ENCODE assay signal across 15 mouse cellular contexts in genomic region chr15:92743624-92744023, GRCm38 (mm10).
DNase-seq lines count a peak whose midpoint lies in the region; ATAC-seq and TF ChIP-seq lines count a peak whose summit lies in the region.
"Had no signal": no experiment of that assay in that cellular context is flagged by ENCODE, and none has a peak within 500 bp of the region (broad histone marks: within the 10 kb centered on the region; RNA-seq: fewer than 3 reads in every experiment).

No protein-coding gene starts in this region.

- no peak for TF ChIP-seq POLR2A in brain, embryonic 14.5 days (IDR thresholded peaks at IDR 0.05; ENCODE audit: borderline replicate concordance, extremely low read depth, insufficient read depth, insufficient read length, poor library complexity, severe bottlenecking)

- no peaks in the 10 kb centered on the region for H3K9me3 ChIP-seq in hindbrain, embryonic 12.5 days (replicated peaks)
- no peaks in the 10 kb centered on the region for H3K9me3 ChIP-seq in hindbrain, embryonic 10.5 days
- no peaks in the 10 kb centered on the region for H3K9me3 ChIP-seq in forebrain, embryonic 15.5 days
- H3K9me3 ChIP-seq in midbrain, postnatal 0 days (ENCODE audit: low read length) = no peaks in the 10 kb centered on the region
- H3K9me3 ChIP-seq: heart, embryonic 13.5 days; limb, embryonic 15.5 days had no signal

- ATAC-seq in hindbrain, embryonic 12.5 days (ENCODE audit: low FRiP score) = peak; percentile 63
- ATAC-seq in forebrain, embryonic 15.5 days (replicated peaks) = peak; percentile 84
- no peak for ATAC-seq in midbrain, postnatal 0 days (ENCODE audit: low FRiP score)
- no peak for ATAC-seq in activated CD4-positive, CD25-positive, alpha-beta regulatory T cell, adult 4 months

- no peak for TF ChIP-seq CTCF in brain, embryonic 14.5 days (IDR thresholded peaks at IDR 0.05; ENCODE audit: borderline replicate concordance, extremely low read depth, insufficient read depth, insufficient read length)
- no peak for TF ChIP-seq CTCF in midbrain, postnatal 0 days (IDR thresholded peaks at IDR 0.05)

- WGBS in hindbrain, embryonic 12.5 days = 51% methylated on average over 6 of the region's 6 CpGs
- WGBS in hindbrain, embryonic 10.5 days = 86% methylated on average over 6 of the region's 6 CpGs
- WGBS in forebrain, embryonic 15.5 days = 5% methylated on average over 6 of the region's 6 CpGs
- 28% methylated on average over 6 of the region's 6 CpGs for WGBS in midbrain, postnatal 0 days

- H3K27ac ChIP-seq in hindbrain, embryonic 12.5 days = no peak overlapping the region
- no peak overlapping the region for H3K27ac ChIP-seq in hindbrain, embryonic 10.5 days
- H3K27ac ChIP-seq in forebrain, embryonic 15.5 days (replicated peaks) = peak overlapping the region; percentile 41
- 0 out of 2 replicates have a peak overlapping the region, but pooled peaks have one; percentile 32 for H3K27ac ChIP-seq in midbrain, postnatal 0 days (ENCODE audit: low read depth, low read length)
- H3K27ac ChIP-seq: heart, embryonic 13.5 days; limb, embryonic 15.5 days had no signal

- DNase-seq in hindbrain, embryonic 10.5 days (ENCODE audit: low spot score) = no peak
- DNase-seq in brain, embryonic 14.5 days (ENCODE audit: low read depth) = peak; percentile 96
- peak; percentile 85 for DNase-seq in midbrain, postnatal 0 days (ENCODE audit: low spot score)
- no peak for DNase-seq in adrenal gland, postnatal 36 days
- DNase-seq in ovary, postnatal 36 days (ENCODE audit: low spot score) = no peak
- DNase-seq: cerebellum, adult 11 months; gastrocnemius, postnatal 25 days; kidney, adult 9 months; lung, adult 2 months; thymus, adult 2 months had no signal

- H3K27me3 ChIP-seq in hindbrain, embryonic 12.5 days = no peaks in the 10 kb centered on the region
- H3K27me3 ChIP-seq in hindbrain, embryonic 10.5 days (ENCODE audit: insufficient read depth, poor library complexity, severe bottlenecking) = no peaks in the 10 kb centered on the region
- no peaks in the 10 kb centered on the region for H3K27me3 ChIP-seq in forebrain, embryonic 15.5 days
- H3K27me3 ChIP-seq in midbrain, postnatal 0 days (ENCODE audit: insufficient read depth, low read length) = no peaks in the 10 kb centered on the region
- H3K27me3 ChIP-seq: heart, embryonic 13.5 days; limb, embryonic 15.5 days had no signal

- H3K9ac ChIP-seq in hindbrain, embryonic 12.5 days = no peak overlapping the region
- no peak overlapping the region for H3K9ac ChIP-seq in forebrain, embryonic 15.5 days (replicated peaks)
- H3K9ac ChIP-seq in midbrain, postnatal 0 days (replicated peaks; ENCODE audit: low read length, poor library complexity, severe bottlenecking) = no peak overlapping the region
- H3K9ac ChIP-seq: heart, embryonic 13.5 days; limb, embryonic 15.5 days had no signal

- peaks cover 5% of the 10 kb centered on the region; the same call in 1 of the 2 replicates for H3K4me1 ChIP-seq in hindbrain, embryonic 12.5 days
- no peaks in the 10 kb centered on the region for H3K4me1 ChIP-seq in hindbrain, embryonic 10.5 days (replicated peaks)
- H3K4me1 ChIP-seq in forebrain, embryonic 15.5 days = peaks cover 11% of the 10 kb centered on the region
- H3K4me1 ChIP-seq in midbrain, postnatal 0 days (ENCODE audit: insufficient read depth, low read length) = peaks cover 6% of the 10 kb centered on the region; the same call in 1 of the 2 replicates
- H3K4me1 ChIP-seq: heart, embryonic 13.5 days; limb, embryonic 15.5 days had no signal

- no peaks in the 10 kb centered on the region for H3K36me3 ChIP-seq in hindbrain, embryonic 12.5 days
- H3K36me3 ChIP-seq in hindbrain, embryonic 10.5 days = no peaks in the 10 kb centered on the region
- no peaks in the 10 kb centered on the region for H3K36me3 ChIP-seq in forebrain, embryonic 15.5 days
- H3K36me3 ChIP-seq in midbrain, postnatal 0 days (ENCODE audit: insufficient read depth, low read length) = no peaks in the 10 kb centered on the region
- H3K36me3 ChIP-seq: heart, embryonic 13.5 days; limb, embryonic 15.5 days had no signal

- no peak overlapping the region for H3K4me3 ChIP-seq in hindbrain, embryonic 12.5 days
- no peak overlapping the region for H3K4me3 ChIP-seq in hindbrain, embryonic 10.5 days
- no peak overlapping the region for H3K4me3 ChIP-seq in forebrain, embryonic 15.5 days
- no peak overlapping the region for H3K4me3 ChIP-seq in midbrain, postnatal 0 days (ENCODE audit: low read depth, low read length)
- H3K4me3 ChIP-seq: heart, embryonic 13.5 days; limb, embryonic 15.5 days had no signal

- H3K4me2 ChIP-seq in hindbrain, embryonic 12.5 days (replicated peaks) = no peak overlapping the region
- no peak overlapping the region for H3K4me2 ChIP-seq in forebrain, embryonic 15.5 days (replicated peaks)
- no peak overlapping the region for H3K4me2 ChIP-seq in midbrain, postnatal 0 days (ENCODE audit: low read depth, low read length, poor library complexity, severe bottlenecking)
- H3K4me2 ChIP-seq: heart, embryonic 13.5 days; limb, embryonic 15.5 days had no signal

Comparison
In these comparisons a context has a peak if more than half of its experiments do, and no peak if none do; other contexts are left out.
1. ATAC-seq: peak in hindbrain, embryonic 12.5 days (single experiment) and forebrain, embryonic 15.5 days (single experiment); none in midbrain, postnatal 0 days (single experiment) and activated CD4-positive, CD25-positive, alpha-beta regulatory T cell, adult 4 months (single experiment).
2. H3K27ac ChIP-seq: peak in forebrain, embryonic 15.5 days (single experiment) and midbrain, postnatal 0 days (single experiment); none in hindbrain, embryonic 12.5 days (single experiment) and hindbrain, embryonic 10.5 days (single experiment).
3. DNase-seq: peak in brain, embryonic 14.5 days (single experiment) and midbrain, postnatal 0 days (single experiment); none in hindbrain, embryonic 10.5 days (single experiment), adrenal gland, postnatal 36 days (0 of 2) and ovary, postnatal 36 days (single experiment).